Mouse (Mus musculus) erythroblast, adult 5-6 weeks (primary cell): Measurements from ENCODE around the gene Dmac2. TPM values are rescaled to one million over a fixed set of nuclear protein-coding genes. Genes with fewer than 3 reads are reported as not detected.

Experiments used
- ATAC-seq: replicated peaks from 2 replicates; pipeline ENCODE4 v1.8.0; 2016; ENCODE audit warnings: moderate number of reproducible peaks, mild to moderate bottlenecking, moderate TSS enrichment, inconsistent platforms; ENCODE audit not compliant: poor library complexity, low FRiP score, severe bottlenecking
- total RNA-seq, 2 experiments: library from RNA; stranded (forward) in 1 of 2; stranded (reverse) in 1 of 2; fragments of 150-400 nt in 1 of 2; fragments of 200-764, 138-1000 nt in 1 of 2; gene quantifications; 2 replicates each; pipeline versions ENCODE4 v1.2.3 to v1.2.4; 2015 to 2017; ENCODE audit warnings: low replicate concordance in 2 of 2

Dmac2 gene
- total RNA-seq, 2 experiments from 2014 or later: 4.1 to 7.3 TPM

- ATAC-seq: no peak
Measured at GRCm38 (mm10) chr7:25647574-25648123, 28.4 kb downstream of the Dmac2 start.

GRCm38 (mm10) chr7:25649839-25650238 is 30.6 kb downstream of the Dmac2 start:
- ATAC-seq: no peak

GRCm38 (mm10) chr7:25651281-25651680 is 32.1 kb downstream of the Dmac2 start:
- ATAC-seq: no peak

GRCm38 (mm10) chr7:25652244-25652759 is 33.1 kb downstream of the Dmac2 start:
- no peak for ATAC-seq

- no peak for ATAC-seq
Measured at GRCm38 (mm10) chr7:25655601-25656428, 36.6 kb downstream of the Dmac2 start.

- no peak for ATAC-seq
Measured at GRCm38 (mm10) chr7:25657785-25658184, 38.6 kb downstream of the Dmac2 start.

GRCm38 (mm10) chr7:25658657-25659472 is 39.7 kb downstream of the Dmac2 start, which contains the start of the genes Bckdha and Exosc5:
TSS of gene Bckdha (minus strand) at chr7:25658981.
TSS of gene Exosc5 (plus strand) at chr7:25659164.
- peak; percentile 97 for ATAC-seq

GRCm38 (mm10) chr7:25666381-25666780 is 47.2 kb downstream of the Dmac2 start:
- no peak for ATAC-seq

GRCm38 (mm10) chr7:25669158-25669557 is 49.9 kb downstream of the Dmac2 start:
- ATAC-seq: no peak

GRCm38 (mm10) chr7:25669631-25670030 is 50.4 kb downstream of the Dmac2 start:
- ATAC-seq: no peak

- no peak for ATAC-seq
Measured at GRCm38 (mm10) chr7:25670096-25670495, 50.9 kb downstream of the Dmac2 start.

GRCm38 (mm10) chr7:25671686-25672085 is 52.5 kb downstream of the Dmac2 start:
- no peak for ATAC-seq

GRCm38 (mm10) chr7:25672442-25672841 is 53.2 kb downstream of the Dmac2 start:
- ATAC-seq: no peak

- no peak for ATAC-seq
Measured at GRCm38 (mm10) chr7:25674297-25674696, 55.1 kb downstream of the Dmac2 start.

- no peak for ATAC-seq
Measured at GRCm38 (mm10) chr7:25674719-25675300, 55.6 kb downstream of the Dmac2 start, which contains the start of gene Tmem91. TSS of gene Tmem91 (minus strand) at chr7:25675166.

Other genes starting within 250 kb of the Dmac2 start
- not detected in 2 replicates for gene Cnfn, start 249.7 kb upstream of the Dmac2 start, total RNA-seq (2015; ENCODE audit: low replicate concordance)
- not detected in 2 replicates for gene Cnfn, start 249.7 kb upstream of the Dmac2 start, total RNA-seq (2017; ENCODE audit: low replicate concordance)
- gene Lipe, start 220.7 kb upstream of the Dmac2 start, total RNA-seq (2015; ENCODE audit: low replicate concordance): 2.5 and 11.3 TPM in 2 replicates
- 4.5 and 6.7 TPM in 2 replicates for gene Lipe, start 220.7 kb upstream of the Dmac2 start, total RNA-seq (2017; ENCODE audit: low replicate concordance)
- gene Cxcl17, start 206.5 kb upstream of the Dmac2 start, total RNA-seq (2015; ENCODE audit: low replicate concordance): not detected in 2 replicates
- not detected in 2 replicates for gene Cxcl17, start 206.5 kb upstream of the Dmac2 start, total RNA-seq (2017; ENCODE audit: low replicate concordance)
- gene Ceacam1, start 141.8 kb upstream of the Dmac2 start, total RNA-seq (2015; ENCODE audit: low replicate concordance): 72.6 and 100 TPM in 2 replicates
- gene Ceacam1, start 141.8 kb upstream of the Dmac2 start, total RNA-seq (2017; ENCODE audit: low replicate concordance): 14.9 and 27.1 TPM in 2 replicates
- 0.38 TPM in 1 of 2 replicates, not detected in the other for gene Ceacam2, start 79.6 kb upstream of the Dmac2 start, total RNA-seq (2015; ENCODE audit: low replicate concordance)
- not detected in 2 replicates for gene Ceacam2, start 79.6 kb upstream of the Dmac2 start, total RNA-seq (2017; ENCODE audit: low replicate concordance)
- not detected in 2 replicates for gene Erich4, start 3.5 kb upstream of the Dmac2 start, total RNA-seq (2015; ENCODE audit: low replicate concordance)
- gene Erich4, start 3.5 kb upstream of the Dmac2 start, total RNA-seq (2017; ENCODE audit: low replicate concordance): not detected in 2 replicates
- 1.9 and 2.5 TPM in 2 replicates for gene B3gnt8, start 7.2 kb downstream of the Dmac2 start, total RNA-seq (2015; ENCODE audit: low replicate concordance)
- 0.98 and 5.8 TPM in 2 replicates for gene B3gnt8, start 7.2 kb downstream of the Dmac2 start, total RNA-seq (2017; ENCODE audit: low replicate concordance)
- gene Bckdha, start 39.6 kb downstream of the Dmac2 start, total RNA-seq (2015; ENCODE audit: low replicate concordance): 2.5 and 17.9 TPM in 2 replicates
- gene Bckdha, start 39.6 kb downstream of the Dmac2 start, total RNA-seq (2017; ENCODE audit: low replicate concordance): 4.3 and 5.2 TPM in 2 replicates
- 5.4 and 13.8 TPM in 2 replicates for gene Exosc5, start 39.8 kb downstream of the Dmac2 start, total RNA-seq (2015; ENCODE audit: low replicate concordance)
- gene Exosc5, start 39.8 kb downstream of the Dmac2 start, total RNA-seq (2017; ENCODE audit: low replicate concordance): 3.6 and 10.1 TPM in 2 replicates
- 0.96 TPM in 1 of 2 replicates, not detected in the other for gene Tmem91, start 55.8 kb downstream of the Dmac2 start, total RNA-seq (2015; ENCODE audit: low replicate concordance)
- gene Tmem91, start 55.8 kb downstream of the Dmac2 start, total RNA-seq (2017; ENCODE audit: low replicate concordance): 0.09 TPM in 1 of 2 replicates, not detected in the other
- 7.5 and 8.1 TPM in 2 replicates for gene B9d2, start 61.4 kb downstream of the Dmac2 start, total RNA-seq (2015; ENCODE audit: low replicate concordance)
- 0.60 and 5.6 TPM in 2 replicates for gene B9d2, start 61.4 kb downstream of the Dmac2 start, total RNA-seq (2017; ENCODE audit: low replicate concordance)
- 64.9 and 68.1 TPM in 2 replicates for gene Tgfb1, start 67.6 kb downstream of the Dmac2 start, total RNA-seq (2015; ENCODE audit: low replicate concordance)
- 11.2 and 12.0 TPM in 2 replicates for gene Tgfb1, start 67.6 kb downstream of the Dmac2 start, total RNA-seq (2017; ENCODE audit: low replicate concordance)
- 19.0 and 22.3 TPM in 2 replicates for gene Ccdc97, start 99.7 kb downstream of the Dmac2 start, total RNA-seq (2015; ENCODE audit: low replicate concordance)
- 14.7 and 17.7 TPM in 2 replicates for gene Ccdc97, start 99.7 kb downstream of the Dmac2 start, total RNA-seq (2017; ENCODE audit: low replicate concordance)
- 45.2 and 59.1 TPM in 2 replicates for gene Hnrnpul1, start 135.3 kb downstream of the Dmac2 start, total RNA-seq (2015; ENCODE audit: low replicate concordance)
- 79.3 and 99.9 TPM in 2 replicates for gene Hnrnpul1, start 135.3 kb downstream of the Dmac2 start, total RNA-seq (2017; ENCODE audit: low replicate concordance)
- 28.2 and 35.7 TPM in 2 replicates for gene Axl, start 169.3 kb downstream of the Dmac2 start, total RNA-seq (2015; ENCODE audit: low replicate concordance)
- 20.2 and 22.2 TPM in 2 replicates for gene Axl, start 169.3 kb downstream of the Dmac2 start, total RNA-seq (2017; ENCODE audit: low replicate concordance)
- not detected in 2 replicates for gene Cyp2s1, start 197.5 kb downstream of the Dmac2 start, total RNA-seq (2015; ENCODE audit: low replicate concordance)
- not detected in 2 replicates for gene Cyp2s1, start 197.5 kb downstream of the Dmac2 start, total RNA-seq (2017; ENCODE audit: low replicate concordance)